16 mouse cellular contexts compared by ENCODE assay signal in the genomic region with DNA sequence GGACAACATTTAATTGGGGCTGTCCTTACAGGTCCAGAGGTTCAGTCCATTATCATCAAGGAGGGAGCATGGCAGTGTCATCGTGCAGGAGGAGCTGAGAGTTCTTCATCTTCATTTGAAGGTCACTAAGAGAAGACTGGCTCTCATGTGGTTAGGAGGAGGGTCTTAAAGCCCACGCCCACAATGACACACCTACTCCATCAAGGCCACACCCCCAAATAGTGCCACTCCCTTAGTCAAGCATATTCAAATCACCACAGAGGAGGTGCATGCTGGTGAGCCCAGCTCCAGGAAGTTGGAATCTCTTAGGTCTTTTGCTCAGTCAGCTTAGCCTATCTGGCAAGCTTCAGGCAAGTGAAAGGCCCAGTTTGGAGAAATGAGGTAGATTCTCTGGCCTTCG.
"Had no signal": no experiment of that assay in that cellular context is flagged by ENCODE, and none has a peak within 500 bp of the region (broad histone marks: within the 10 kb centered on the region; RNA-seq: fewer than 3 reads in every experiment).

No protein-coding gene starts in this region.

- H3K36me3 ChIP-seq: lung, embryonic 15.5 days; midbrain, embryonic 13.5 days; midbrain, embryonic 15.5 days; neural tube, embryonic 12.5 days; stomach, embryonic 15.5 days had no signal

- H3K4me2 ChIP-seq: lung, embryonic 15.5 days; midbrain, embryonic 11.5 days; midbrain, embryonic 13.5 days; midbrain, embryonic 15.5 days; neural tube, embryonic 12.5 days; stomach, embryonic 15.5 days had no signal

- H3K27me3 ChIP-seq: lung, embryonic 15.5 days; megakaryocyte, embryonic 14.5 days; midbrain, embryonic 13.5 days; midbrain, embryonic 15.5 days; stomach, embryonic 15.5 days had no signal

- H3K27ac ChIP-seq: lung, embryonic 15.5 days; macrophage; midbrain, embryonic 13.5 days; midbrain, embryonic 15.5 days; neural tube, embryonic 12.5 days; stomach, embryonic 15.5 days; stomach, postnatal 0 days had no signal

- DNase-seq: lung, adult 2 months; lung, postnatal 14 days; lung, postnatal 36 days; right cerebral cortex, postnatal 14 days; thymus, adult 2 months; thymus, postnatal 36 days had no signal

- H3K4me3 ChIP-seq: lung, embryonic 15.5 days; megakaryocyte, embryonic 14.5 days; midbrain, embryonic 13.5 days; midbrain, embryonic 15.5 days; neural tube, embryonic 12.5 days; stomach, embryonic 15.5 days had no signal

- H3K9me3 ChIP-seq: lung, embryonic 15.5 days; midbrain, embryonic 13.5 days; midbrain, embryonic 15.5 days; neural tube, embryonic 12.5 days; stomach, embryonic 15.5 days had no signal

- ATAC-seq: lung, postnatal 0 days; midbrain, embryonic 13.5 days; midbrain, embryonic 15.5 days had no signal

- H3K4me1 ChIP-seq: lung, embryonic 15.5 days; megakaryocyte, embryonic 14.5 days; stomach, embryonic 15.5 days had no signal

- H3K9ac ChIP-seq: lung, embryonic 15.5 days; midbrain, embryonic 13.5 days; midbrain, embryonic 15.5 days; neural tube, embryonic 12.5 days; stomach, embryonic 15.5 days had no signal
